Mouse (Mus musculus): ENCODE results near the gene Sppl3.
A peak's percentile ranks its signal among the peaks of the same experiment; 100 is the strongest.

Gene Sppl3

GRCm38 (mm10) chr5:115010577-115011216 is at the start of gene Sppl3:
TSS of gene Sppl3 (plus strand) at chr5:115011137.
- ATAC-seq (ENCODE audit: insufficient number of reproducible peaks, low FRiP score, low TSS enrichment), result peak; percentile 78; the same call in 1 of the 2 replicates

GRCm38 (mm10) chr5:114961590-114962360 is 49.2 kb upstream of the Sppl3 start:
- no peak for ATAC-seq (ENCODE audit: insufficient number of reproducible peaks, low FRiP score, low TSS enrichment)

GRCm38 (mm10) chr5:114964315-114964966 is 46.5 kb upstream of the Sppl3 start:
- no peak for ATAC-seq (ENCODE audit: insufficient number of reproducible peaks, low FRiP score, low TSS enrichment)

GRCm38 (mm10) chr5:114964967-114965898 is 45.7 kb upstream of the Sppl3 start:
- ATAC-seq (ENCODE audit: insufficient number of reproducible peaks, low FRiP score, low TSS enrichment), result no peak

GRCm38 (mm10) chr5:114967523-114968268 is 43.2 kb upstream of the Sppl3 start:
- ATAC-seq (ENCODE audit: insufficient number of reproducible peaks, low FRiP score, low TSS enrichment), result no peak

GRCm38 (mm10) chr5:114968651-114969050 is 42.3 kb upstream of the Sppl3 start:
- no peak for ATAC-seq (ENCODE audit: insufficient number of reproducible peaks, low FRiP score, low TSS enrichment)

GRCm38 (mm10) chr5:114969064-114969463 is 41.9 kb upstream of the Sppl3 start:
- ATAC-seq (ENCODE audit: insufficient number of reproducible peaks, low FRiP score, low TSS enrichment), result no peak

GRCm38 (mm10) chr5:114969609-114970215 is 41.2 kb upstream of the Sppl3 start:
- no peak for ATAC-seq (ENCODE audit: insufficient number of reproducible peaks, low FRiP score, low TSS enrichment)

- no peak for ATAC-seq (ENCODE audit: insufficient number of reproducible peaks, low FRiP score, low TSS enrichment)
Observed at GRCm38 (mm10) chr5:114970824-114971227, 40.1 kb upstream of the Sppl3 start, which contains the start of gene Hnf1a. TSS of gene Hnf1a (minus strand) at chr5:114971094.

GRCm38 (mm10) chr5:114972201-114972600 is 38.7 kb upstream of the Sppl3 start:
- ATAC-seq (ENCODE audit: insufficient number of reproducible peaks, low FRiP score, low TSS enrichment), result no peak

- no peak for ATAC-seq (ENCODE audit: insufficient number of reproducible peaks, low FRiP score, low TSS enrichment)
Observed at GRCm38 (mm10) chr5:114973131-114973530, 37.8 kb upstream of the Sppl3 start.

GRCm38 (mm10) chr5:114976935-114977334 is 34.0 kb upstream of the Sppl3 start:
- ATAC-seq (ENCODE audit: insufficient number of reproducible peaks, low FRiP score, low TSS enrichment), result no peak

- no peak for ATAC-seq (ENCODE audit: insufficient number of reproducible peaks, low FRiP score, low TSS enrichment)
Observed at GRCm38 (mm10) chr5:114978473-114978872, 32.5 kb upstream of the Sppl3 start.

- ATAC-seq (ENCODE audit: insufficient number of reproducible peaks, low FRiP score, low TSS enrichment), result peak; percentile 26; the same call in 1 of the 2 replicates
Observed at GRCm38 (mm10) chr5:114978888-114979249, 32.1 kb upstream of the Sppl3 start.

GRCm38 (mm10) chr5:114979250-114980121 is 31.5 kb upstream of the Sppl3 start:
- ATAC-seq (ENCODE audit: insufficient number of reproducible peaks, low FRiP score, low TSS enrichment), result peak; percentile 49; the same call in 1 of the 2 replicates

- no peak for ATAC-seq (ENCODE audit: insufficient number of reproducible peaks, low FRiP score, low TSS enrichment)
Observed at GRCm38 (mm10) chr5:114980122-114980748, 30.7 kb upstream of the Sppl3 start.

- ATAC-seq (ENCODE audit: insufficient number of reproducible peaks, low FRiP score, low TSS enrichment), result no peak
Observed at GRCm38 (mm10) chr5:114982001-114982400, 28.9 kb upstream of the Sppl3 start.

- ATAC-seq (ENCODE audit: insufficient number of reproducible peaks, low FRiP score, low TSS enrichment), result no peak
Observed at GRCm38 (mm10) chr5:114985074-114985473, 25.9 kb upstream of the Sppl3 start.

Data from cerebellum, adult (tissue).